Mouse (Mus musculus) kidney, postnatal 0 days (tissue): Measurements from ENCODE around the gene Gm5426. TPM values are rescaled to one million over a fixed set of nuclear protein-coding genes. Genes with fewer than 3 reads are reported as not detected.
"Not testable (repeated sequence)": the region's sequence is repeated elsewhere in the genome, so short reads cannot be mapped to it uniquely, and the experiment has no call there.

Experiments used
- ATAC-seq: fragments of 200-750 bp; cut with Nextera tagmentation; replicated peaks from 2 replicates; pipeline ENCODE4 v1.8.0; 2017; ENCODE audit warnings: low read depth, moderate number of reproducible peaks, moderate TSS enrichment, moderate library complexity; ENCODE audit not compliant: low FRiP score
- DNase-seq: peaks from one replicate; pipeline ENCODE4 v3.0.0-alpha.2; 2016; ENCODE audit warnings: low spot score
- H3K27ac ChIP-seq: fragments of 300-500 bp; sonication (generic); 2 replicates; pipeline ENCODE4 v1.5.1; 2014; ENCODE audit warnings: mild to moderate bottlenecking
- H3K27me3 ChIP-seq: fragments of 300-500 bp; sonication (generic); 2 replicates; pipeline ENCODE4 v1.6.1; 2014; ENCODE audit warnings: low read length, mixed read lengths; ENCODE audit not compliant: insufficient read depth
- H3K36me3 ChIP-seq: fragments of 300-500 bp; sonication (generic); 2 replicates; pipeline ENCODE4 v1.6.1; 2014; ENCODE audit warnings: low read length, mixed read lengths; ENCODE audit not compliant: insufficient read depth
- H3K4me1 ChIP-seq: fragments of 300-500 bp; sonication (generic); replicated peaks from 2 replicates; pipeline ENCODE4 v1.6.1; 2014; ENCODE audit warnings: antibody characterized with exemption, low read length, mixed read lengths; ENCODE audit not compliant: insufficient read depth
- H3K4me2 ChIP-seq: fragments of 300-500 bp; sonication (generic); 2 replicates; pipeline ENCODE4 v1.6.1; 2014; ENCODE audit warnings: mild to moderate bottlenecking, low read length, moderate library complexity, mixed read lengths
- H3K4me3 ChIP-seq: fragments of 300-500 bp; sonication (generic); replicated peaks from 2 replicates; pipeline ENCODE4 v1.5.1; 2014; ENCODE audit warnings: low read depth, low read length
- H3K9ac ChIP-seq: fragments of 300-500 bp; sonication (generic); 2 replicates; pipeline ENCODE4 v1.6.1; 2014; ENCODE audit warnings: low read depth, low read length
- H3K9me3 ChIP-seq: fragments of 300-500 bp; sonication (generic); replicated peaks from 2 replicates; pipeline ENCODE4 v1.6.1; 2016; ENCODE audit warnings: low read length, inconsistent platforms, mixed read lengths
- CTCF ChIP-seq: IDR thresholded peaks from 2 replicates; pipeline ENCODE4 v1.5.1; 2016; ENCODE audit warnings: antibody characterized with exemption, low read depth, mild to moderate bottlenecking, moderate library complexity
- WGBS: fragments of 180-500 bp; shearing (Covaris S2); extraction: QIAGEN DNeasy Blood & Tissue Kit; methylation state at CpG from one replicate; pipeline ENCODE4 v1.1.7; 2014; 5-methylcytosine and 5-hydroxymethylcytosine counted together
- polyA plus RNA-seq: library from polyadenylated mRNA; unstranded; fragments of >200 nt; fragmentation: Nextera tagmentation; extraction: Ambion mirVana; gene quantifications from 2 replicates; pipeline ENCODE4 v1.2.1, GENCODE M21; 2015

The Gm5426 gene
- polyA plus RNA-seq, 1 experiment from 2014 or later: not detected

- no peak for TF ChIP-seq CTCF
- WGBS: 87% methylated on average over 6 of the region's 6 CpGs
- ATAC-seq: no peak
Observed at GRCm38 (mm10) chr10:96131112-96131511, 5.3 kb upstream of the Gm5426 start.

DNA sequence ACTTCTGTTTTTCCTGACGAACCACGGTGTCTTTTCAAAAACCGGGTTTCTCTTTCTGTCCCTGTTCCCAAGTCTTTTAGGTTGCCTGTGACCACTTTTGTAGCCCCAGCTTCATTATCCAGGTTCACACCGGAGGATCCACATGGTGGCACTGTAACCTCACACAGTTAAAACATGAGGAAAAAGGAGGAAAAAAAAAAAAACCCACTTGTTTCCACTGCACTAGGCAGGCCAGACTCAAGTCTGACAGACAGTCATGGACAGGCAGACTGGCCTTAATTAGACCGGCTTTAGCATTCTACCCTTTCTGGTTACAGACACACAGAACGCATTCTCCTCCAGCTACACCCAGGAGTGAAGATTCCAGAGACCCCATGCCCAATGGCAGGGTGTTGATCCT is 4.2 kb upstream of the Gm5426 start:
- H3K9ac ChIP-seq: no peak overlapping the region
- H3K9me3 ChIP-seq: no peaks in the 10 kb centered on the region
- no peak overlapping the region for H3K27ac ChIP-seq
- peak; percentile 90 for TF ChIP-seq CTCF
- H3K36me3 ChIP-seq: no peaks in the 10 kb centered on the region
- no peak for ATAC-seq
- no peak overlapping the region for H3K4me3 ChIP-seq
- no peaks in the 10 kb centered on the region for H3K4me1 ChIP-seq
- H3K27me3 ChIP-seq: no peaks in the 10 kb centered on the region
- H3K4me2 ChIP-seq: no peak overlapping the region
- 21% methylated on average over 6 of the region's 6 CpGs for WGBS
- peak; percentile 72 for DNase-seq

More at GRCm38 (mm10) chr10:96131112-96131511, 5.3 kb upstream of the Gm5426 start:
- no peak overlapping the region for H3K4me3 ChIP-seq
- DNase-seq: no peak
- H3K27me3 ChIP-seq: no peaks in the 10 kb centered on the region
- no peak overlapping the region for H3K9ac ChIP-seq
- H3K4me2 ChIP-seq: no peak overlapping the region
- H3K36me3 ChIP-seq: no peaks in the 10 kb centered on the region
- no peaks in the 10 kb centered on the region for H3K9me3 ChIP-seq
- no peak overlapping the region for H3K27ac ChIP-seq
- H3K4me1 ChIP-seq: no peaks in the 10 kb centered on the region

DNA sequence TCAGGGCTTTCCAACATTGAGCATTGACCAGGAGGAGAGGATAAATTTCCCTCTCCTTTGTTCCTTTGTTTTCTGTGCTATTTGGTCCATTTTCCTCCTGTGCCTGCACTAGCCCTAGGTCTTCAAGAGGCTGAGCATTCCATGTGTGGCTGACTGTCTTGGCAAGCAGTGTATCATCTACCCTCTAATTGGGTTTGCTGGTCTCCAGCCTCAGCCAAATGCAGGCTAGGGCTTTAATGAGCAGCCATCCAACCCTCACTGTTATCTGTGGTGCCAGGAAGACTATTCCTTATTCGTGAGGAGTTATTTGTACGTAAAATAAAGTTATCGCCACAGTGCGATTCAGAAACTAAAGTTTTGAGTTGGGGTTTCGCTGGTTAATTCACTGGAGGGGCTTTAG is 2.2 kb downstream of the Gm5426 start:
- 91% methylated on average over 5 of the region's 5 CpGs for WGBS

GRCm38 (mm10) chr10:96139274-96139673 is 2.9 kb downstream of the Gm5426 start:
- ATAC-seq, H3K4me2 ChIP-seq, DNase-seq, H3K9ac ChIP-seq, H3K36me3 ChIP-seq, H3K27ac ChIP-seq, H3K27me3 ChIP-seq, H3K4me1 ChIP-seq, H3K4me3 ChIP-seq, H3K9me3 ChIP-seq: not testable (repeated sequence)
- WGBS: 88% methylated on average over 4 of the region's 4 CpGs

More for the DNA sequence above, 2.2 kb downstream of the Gm5426 start:
- TF ChIP-seq CTCF: no peak
- Histone ChIP-seq H3K4me2 (no peak overlapping the region), H3K27me3 (no peaks in the 10 kb centered on the region), H3K27ac (no peak overlapping the region), H3K9ac (no peak overlapping the region), H3K4me1 (no peaks in the 10 kb centered on the region), H3K4me3 (no peak overlapping the region), H3K9me3 (no peaks in the 10 kb centered on the region), H3K36me3 (no peaks in the 10 kb centered on the region)
- DNase-seq (no peak), ATAC-seq (no peak)

- no peak overlapping the region for H3K27ac ChIP-seq
- DNase-seq (no peak), ATAC-seq (no peak)
- no peaks in the 10 kb centered on the region for H3K9me3 ChIP-seq
- H3K9ac ChIP-seq: no peak overlapping the region
- no peak overlapping the region for H3K4me3 ChIP-seq
- no peaks in the 10 kb centered on the region for H3K36me3 ChIP-seq
- WGBS: 88% methylated on average over 5 of the region's 5 CpGs
- H3K4me2 ChIP-seq: no peak overlapping the region
- no peak for TF ChIP-seq CTCF
- H3K4me1 ChIP-seq: peaks cover 13% of the 10 kb centered on the region; the same call in 1 of the 2 replicates
- no peaks in the 10 kb centered on the region for H3K27me3 ChIP-seq
Observed at GRCm38 (mm10) chr10:96146578-96146977, 10.2 kb downstream of the Gm5426 start.

- Histone ChIP-seq H3K36me3 (no peaks in the 10 kb centered on the region), H3K4me1 (peaks cover 13% of the 10 kb centered on the region; the same call in 1 of the 2 replicates), H3K4me3 (no peak overlapping the region), H3K27me3 (no peaks in the 10 kb centered on the region), H3K9ac (no peak overlapping the region), H3K4me2 (peak overlapping the region; percentile 13; the same call in 1 of the 2 replicates), H3K27ac (no peak overlapping the region), H3K9me3 (no peaks in the 10 kb centered on the region)
- DNase-seq: peak; percentile 94
- TF ChIP-seq CTCF: peak; percentile 39
- 5% methylated on average over 10 of the region's 10 CpGs for WGBS
- ATAC-seq: peak; percentile 80
Observed at GRCm38 (mm10) chr10:96148250-96148699, 11.9 kb downstream of the Gm5426 start.
